Mouse (Mus musculus) liver, embryonic 11.5 days (tissue): ENCODE measurements around the gene G3bp2. TPM values are rescaled to one million over a fixed set of nuclear protein-coding genes. Genes with fewer than 3 reads are reported as not detected.

Experiments
- ATAC-seq: fragments of 200-750 bp; cut with Nextera tagmentation; replicated peaks from 2 replicates; pipeline ENCODE4 v1.8.0; 2017; ENCODE audit warnings: moderate number of reproducible peaks, mild to moderate bottlenecking, moderate TSS enrichment, moderate library complexity; ENCODE audit not compliant: low FRiP score
- DNase-seq: peaks from one replicate; pipeline ENCODE4 v3.0.0-alpha.2; 2017; ENCODE audit warnings: low spot score
- H3K27ac ChIP-seq: fragments of 300-500 bp; sonication (generic); 2 replicates; pipeline ENCODE4 v1.5.1; 2014; ENCODE audit warnings: mild to moderate bottlenecking, low read depth, low read length, control low read depth
- H3K27me3 ChIP-seq: fragments of 300-500 bp; sonication (generic); replicated peaks from 2 replicates; pipeline ENCODE4 v1.6.1; 2014; ENCODE audit warnings: low read length, mixed read lengths; ENCODE audit not compliant: control insufficient read depth, insufficient read depth
- H3K36me3 ChIP-seq: fragments of 300-500 bp; sonication (generic); 2 replicates; pipeline ENCODE4 v1.6.1; 2014; ENCODE audit warnings: mild to moderate bottlenecking, low read length, moderate library complexity, mixed read lengths; ENCODE audit not compliant: control insufficient read depth, insufficient read depth
- H3K4me1 ChIP-seq: fragments of 300-500 bp; sonication (generic); replicated peaks from 2 replicates; pipeline ENCODE4 v1.6.1; 2014; ENCODE audit warnings: low read length, mixed read lengths; ENCODE audit not compliant: control insufficient read depth, insufficient read depth
- H3K4me2 ChIP-seq: fragments of 300-500 bp; sonication (generic); 2 replicates; pipeline ENCODE4 v1.6.1; 2014; ENCODE audit warnings: mild to moderate bottlenecking, control low read depth, moderate library complexity
- H3K4me3 ChIP-seq: fragments of 300-500 bp; sonication (generic); 2 replicates; pipeline ENCODE4 v1.5.1; 2014; ENCODE audit warnings: low read depth, low read length, control low read depth
- H3K9ac ChIP-seq: fragments of 300-500 bp; sonication (generic); 2 replicates; pipeline ENCODE4 v1.6.1; 2014; ENCODE audit warnings: low read depth, low read length, control low read depth
- H3K9me3 ChIP-seq: fragments of 300-500 bp; sonication (generic); 2 replicates; pipeline ENCODE4 v1.6.1; 2016; ENCODE audit warnings: low read length, inconsistent platforms, mixed read lengths; ENCODE audit not compliant: control insufficient read depth
- WGBS: fragments of 180-500 bp; shearing (Covaris S2); extraction: QIAGEN DNeasy Blood & Tissue Kit; methylation state at CpG from one replicate; pipeline ENCODE4 v1.1.7; 2014; 5-methylcytosine and 5-hydroxymethylcytosine counted together
- polyA plus RNA-seq: library from polyadenylated mRNA; unstranded; fragments of >200 nt; fragmentation: Nextera tagmentation; extraction: Ambion mirVana; gene quantifications from 2 replicates; pipeline ENCODE4 v1.2.1, GENCODE M21; 2014

G3bp2 gene
- polyA plus RNA-seq, 1 experiment from 2014 or later: 127 TPM

DNA sequence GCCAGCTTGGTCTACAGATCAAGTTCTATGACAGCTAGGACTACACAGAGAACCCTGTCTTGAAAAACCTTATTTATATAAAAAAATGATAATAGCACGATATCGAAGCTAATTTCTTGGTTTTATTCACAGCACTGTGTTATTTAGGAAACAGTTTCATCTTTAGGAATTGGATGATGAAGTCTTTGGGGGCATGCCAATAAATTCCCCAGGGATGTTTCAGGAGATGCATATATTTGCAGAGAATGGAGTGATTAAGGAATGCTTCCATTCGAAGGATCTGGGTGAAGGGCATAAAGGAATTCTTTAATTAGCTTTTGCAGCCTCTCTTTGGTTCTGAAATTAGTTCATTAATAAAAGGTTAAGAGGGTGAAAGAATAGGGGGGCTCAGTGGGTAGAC, 41.9 kb upstream of the G3bp2 start:
- Histone ChIP-seq H3K4me3 (no peak overlapping the region), H3K9me3 (no peaks in the 10 kb centered on the region), H3K36me3 (no peaks in the 10 kb centered on the region), H3K27ac (no peak overlapping the region), H3K4me1 (peaks cover 17% of the 10 kb centered on the region), H3K9ac (no peak overlapping the region), H3K4me2 (no peak overlapping the region), H3K27me3 (no peaks in the 10 kb centered on the region)
- 92% methylated on average over 3 of the region's 3 CpGs for WGBS
- ATAC-seq (no peak), DNase-seq (no peak)

DNA sequence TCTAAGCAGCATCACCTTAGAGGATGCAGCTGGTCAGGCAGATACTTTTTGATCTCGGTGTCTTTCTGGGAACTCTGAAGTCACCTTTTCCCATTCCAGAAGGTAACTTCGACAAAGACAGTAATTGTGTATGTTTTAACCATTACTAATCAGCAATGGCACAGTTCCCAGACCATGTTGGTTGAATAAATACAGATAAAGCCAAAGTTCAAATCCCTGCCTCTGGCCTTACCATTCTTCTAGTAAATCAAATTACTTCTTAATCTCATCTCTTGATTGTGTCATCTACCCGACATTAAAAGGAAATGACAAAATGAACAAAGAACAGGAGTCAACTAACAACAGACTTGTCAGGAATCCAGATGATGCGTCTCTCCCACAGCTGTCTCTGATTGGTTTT, 38.1 kb upstream of the G3bp2 start:
- 79% methylated on average over 4 of the region's 4 CpGs for WGBS
- DNase-seq (no peak), ATAC-seq (no peak)
- Histone ChIP-seq H3K9ac (no peak overlapping the region), H3K27me3 (no peaks in the 10 kb centered on the region), H3K4me3 (no peak overlapping the region), H3K4me1 (peaks cover 5% of the 10 kb centered on the region), H3K36me3 (no peaks in the 10 kb centered on the region), H3K9me3 (no peaks in the 10 kb centered on the region), H3K27ac (no peak overlapping the region), H3K4me2 (no peak overlapping the region)

DNA sequence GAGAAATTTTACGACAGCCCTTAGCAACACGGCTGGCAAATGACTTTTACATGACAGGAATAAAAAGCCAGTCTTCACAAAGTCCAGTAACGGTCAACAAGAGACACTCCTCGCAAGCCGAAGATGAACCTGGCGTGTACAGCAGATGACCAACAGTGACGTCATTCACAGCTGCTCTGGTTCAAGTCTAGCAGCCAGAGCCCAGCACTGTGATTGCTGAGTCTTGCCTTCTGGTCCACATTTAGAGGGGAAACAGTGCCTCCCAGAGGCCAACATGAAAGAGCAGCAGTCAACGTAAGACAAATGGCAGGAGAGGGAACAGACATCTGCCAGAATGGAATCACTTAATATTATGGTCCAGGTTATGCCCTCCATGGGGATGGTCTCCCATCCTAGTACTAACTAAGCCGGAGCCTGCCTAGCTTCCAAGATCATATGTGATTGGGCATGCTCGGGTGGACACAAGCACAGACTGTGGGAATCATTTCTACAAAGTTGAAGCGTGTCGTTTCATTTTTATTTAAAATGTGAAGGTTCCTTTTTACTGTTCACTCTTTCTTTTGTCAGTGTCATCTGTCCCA, 34.4 kb upstream of the G3bp2 start:
- Histone ChIP-seq H3K9ac (no peak overlapping the region), H3K4me1 (peaks cover 15% of the 10 kb centered on the region), H3K4me3 (no peak overlapping the region), H3K36me3 (no peaks in the 10 kb centered on the region), H3K9me3 (no peaks in the 10 kb centered on the region), H3K4me2 (no peak overlapping the region), H3K27ac (no peak overlapping the region), H3K27me3 (no peaks in the 10 kb centered on the region)
- 48% methylated on average over 12 of the region's 12 CpGs for WGBS
- peak; percentile 45 for DNase-seq
- ATAC-seq: peak; percentile 33

DNA sequence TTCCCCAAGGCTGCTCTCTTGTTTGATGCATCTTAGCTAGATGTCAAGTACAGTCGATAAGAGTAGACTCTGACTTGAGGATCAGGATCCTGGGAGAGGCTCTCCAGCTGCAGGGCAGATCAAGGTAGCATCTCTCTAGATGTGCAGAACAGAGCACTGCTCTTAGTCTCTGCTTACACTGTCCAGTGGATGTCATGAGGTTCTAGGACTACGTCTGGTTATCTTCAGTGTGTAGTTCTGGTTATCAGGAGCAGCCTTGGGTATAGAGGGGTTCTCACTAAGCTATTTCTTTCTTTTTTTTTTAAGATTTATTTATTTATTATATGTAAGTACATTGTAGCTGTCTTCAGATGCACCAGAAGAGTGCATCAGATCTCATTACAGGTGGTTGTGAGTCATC, 31.4 kb upstream of the G3bp2 start:
- Histone ChIP-seq H3K36me3 (no peaks in the 10 kb centered on the region), H3K9me3 (no peaks in the 10 kb centered on the region), H3K4me1 (peaks cover 15% of the 10 kb centered on the region), H3K4me3 (no peak overlapping the region), H3K27ac (no peak overlapping the region), H3K4me2 (no peak overlapping the region), H3K9ac (no peak overlapping the region), H3K27me3 (0 out of 2 replicates have a peak, but pooled peaks cover 4% of the 10 kb centered on the region)
- WGBS: 58% methylated on average over 2 of the region's 2 CpGs
- DNase-seq (no peak), ATAC-seq (peak; percentile 70; the same call in 1 of the 2 replicates)

DNA sequence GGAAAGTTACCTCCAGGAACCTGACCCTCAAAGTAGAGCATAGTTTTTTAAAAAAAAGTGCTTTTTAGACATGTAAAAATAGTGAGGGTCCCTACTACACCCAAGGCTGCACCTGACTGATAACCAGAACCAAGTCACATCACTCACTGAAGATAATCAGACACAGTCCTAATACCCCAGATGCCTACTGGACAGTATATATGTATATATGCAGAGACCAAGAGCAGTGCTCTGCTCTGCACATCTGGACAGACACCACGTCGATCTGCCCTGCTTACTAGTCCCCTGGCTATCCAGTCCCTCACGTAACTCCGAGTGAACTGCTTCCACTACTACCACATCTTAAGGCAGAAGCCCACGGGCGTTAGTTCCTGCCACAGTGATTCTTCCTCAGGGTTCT, 30.7 kb upstream of the G3bp2 start:
- H3K9ac ChIP-seq: no peak overlapping the region
- H3K4me2 ChIP-seq: peak overlapping the region; percentile 35

DNA sequence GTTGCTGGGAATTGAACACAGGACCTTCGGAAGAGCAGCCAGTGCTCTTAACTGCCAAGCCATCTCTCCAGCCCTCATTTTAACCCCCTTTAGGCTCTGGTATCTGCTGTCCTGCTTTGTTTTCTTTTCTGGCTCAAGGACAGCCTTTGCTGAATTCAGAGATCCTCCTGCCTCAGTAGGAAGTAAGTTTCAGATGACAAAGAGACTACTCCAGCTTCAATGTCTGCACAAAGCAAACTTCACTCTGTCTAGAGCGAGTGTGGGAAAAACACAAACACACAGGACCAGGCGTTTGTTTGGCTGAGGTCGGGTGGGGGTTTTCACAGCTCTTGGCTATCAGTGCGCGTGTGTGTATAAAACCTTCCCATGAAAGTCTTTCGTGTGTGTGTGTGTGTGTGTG, 30.0 kb upstream of the G3bp2 start:
- Histone ChIP-seq H3K27ac (no peak overlapping the region), H3K27me3 (0 out of 2 replicates have a peak, but pooled peaks cover 4% of the 10 kb centered on the region), H3K9me3 (no peaks in the 10 kb centered on the region), H3K9ac (no peak overlapping the region), H3K4me3 (no peak overlapping the region), H3K36me3 (no peaks in the 10 kb centered on the region), H3K4me2 (no peak overlapping the region), H3K4me1 (peaks cover 15% of the 10 kb centered on the region)
- DNase-seq (no peak), ATAC-seq (no peak)
- 78% methylated on average over 7 of the region's 7 CpGs for WGBS

More for the DNA sequence above, 30.7 kb upstream of the G3bp2 start:
- Histone ChIP-seq H3K4me3 (no peak overlapping the region), H3K4me1 (peaks cover 15% of the 10 kb centered on the region), H3K27me3 (0 out of 2 replicates have a peak, but pooled peaks cover 4% of the 10 kb centered on the region), H3K36me3 (no peaks in the 10 kb centered on the region), H3K27ac (no peak overlapping the region), H3K9me3 (no peaks in the 10 kb centered on the region)
- 40% methylated on average over 6 of the region's 6 CpGs for WGBS
- no peak for DNase-seq
- ATAC-seq: peak; percentile 75

DNA sequence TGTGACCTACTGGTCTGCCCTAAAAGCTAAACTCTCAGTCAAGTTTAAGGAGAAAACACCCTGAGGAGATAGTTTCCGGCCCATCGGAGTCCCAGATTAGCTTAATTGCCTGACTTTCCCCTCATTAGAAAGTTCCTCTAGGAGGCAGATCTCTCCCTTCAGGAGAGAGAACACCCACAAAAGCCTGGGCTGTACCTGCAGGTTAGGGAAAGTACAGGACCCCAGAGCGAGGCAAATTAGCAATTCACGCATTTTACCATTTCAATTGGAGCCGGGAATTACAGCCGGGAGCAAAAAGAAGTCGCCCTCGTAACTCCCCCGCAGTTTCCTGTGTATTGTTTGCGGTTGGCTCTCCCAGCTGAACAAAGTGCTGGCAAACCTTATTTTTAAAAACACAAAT, 29.1 kb upstream of the G3bp2 start:
- H3K4me2 ChIP-seq: peak overlapping the region; percentile 52
- H3K36me3 ChIP-seq: no peaks in the 10 kb centered on the region
- no peaks in the 10 kb centered on the region for H3K9me3 ChIP-seq
- no peak overlapping the region for H3K27ac ChIP-seq
- WGBS: 4% methylated on average over 10 of the region's 10 CpGs
- H3K4me3 ChIP-seq: no peak overlapping the region
- H3K4me1 ChIP-seq: peaks cover 15% of the 10 kb centered on the region
- H3K27me3 ChIP-seq: 0 out of 2 replicates have a peak, but pooled peaks cover 4% of the 10 kb centered on the region
- ATAC-seq: no peak
- no peak overlapping the region for H3K9ac ChIP-seq
- no peak for DNase-seq

DNA sequence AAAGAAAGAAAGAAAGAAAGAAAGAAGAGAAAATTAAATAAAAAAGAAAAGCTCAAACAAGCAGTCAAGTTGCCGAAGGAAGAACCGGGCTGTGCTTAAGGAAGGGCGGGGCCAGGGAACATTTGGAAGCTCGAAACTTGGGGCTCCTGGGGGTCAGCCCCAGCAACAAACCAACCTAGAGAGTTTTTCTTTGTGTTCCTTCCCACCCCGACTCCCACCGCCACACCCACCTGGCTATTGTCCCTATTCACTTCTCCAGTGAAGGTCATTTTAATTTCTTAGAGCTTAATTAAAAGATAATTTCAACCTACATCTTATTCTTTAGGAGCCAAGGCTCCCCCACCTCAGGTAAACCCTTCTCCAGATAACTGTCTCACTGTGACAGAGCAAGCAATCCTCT, 28.7 kb upstream of the G3bp2 start:
- Histone ChIP-seq H3K9ac (no peak overlapping the region), H3K4me2 (peak overlapping the region; percentile 52), H3K4me3 (no peak overlapping the region), H3K36me3 (no peaks in the 10 kb centered on the region), H3K27me3 (0 out of 2 replicates have a peak, but pooled peaks cover 4% of the 10 kb centered on the region), H3K4me1 (peaks cover 15% of the 10 kb centered on the region), H3K9me3 (no peaks in the 10 kb centered on the region), H3K27ac (no peak overlapping the region)
- WGBS: 12% methylated on average over 6 of the region's 6 CpGs
- DNase-seq (no peak), ATAC-seq (no peak)

DNA sequence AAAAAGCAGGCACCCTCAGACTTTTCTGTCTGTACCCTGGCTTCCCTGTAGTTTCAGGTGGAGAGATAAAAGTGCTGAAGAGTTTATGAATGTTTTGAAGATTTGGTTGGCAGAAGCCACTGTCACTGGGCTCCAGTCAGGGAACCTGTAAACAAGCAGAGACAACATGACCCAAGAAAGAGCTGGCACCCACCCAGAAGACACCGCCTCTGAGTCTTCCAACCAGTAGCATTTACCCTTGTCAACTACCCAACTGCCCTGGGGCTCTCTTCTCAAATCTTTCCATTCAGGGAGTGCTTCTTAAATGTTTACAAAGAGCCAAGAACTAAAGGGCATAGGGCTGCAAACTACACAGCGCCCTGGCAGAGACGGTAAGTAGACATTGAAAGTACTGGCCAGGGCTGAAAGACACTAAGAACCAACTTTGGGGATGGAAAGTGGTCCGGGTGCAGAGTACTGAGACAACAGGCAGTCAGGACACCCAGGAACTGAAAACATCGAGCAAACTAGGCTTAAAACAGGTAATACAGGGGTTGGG, 27.4 kb upstream of the G3bp2 start:
- Histone ChIP-seq H3K27ac (no peak overlapping the region), H3K4me3 (no peak overlapping the region), H3K36me3 (no peaks in the 10 kb centered on the region), H3K9me3 (no peaks in the 10 kb centered on the region), H3K4me2 (no peak overlapping the region), H3K9ac (no peak overlapping the region), H3K4me1 (peaks cover 15% of the 10 kb centered on the region), H3K27me3 (0 out of 2 replicates have a peak, but pooled peaks cover 4% of the 10 kb centered on the region)
- WGBS: 86% methylated on average over 5 of the region's 5 CpGs
- DNase-seq: no peak
- no peak for ATAC-seq
